Mouse (Mus musculus): ENCODE measurements around the gene Bsx. TPM values are rescaled to one million over a fixed set of nuclear protein-coding genes. Genes with fewer than 3 reads are reported as not detected.

Gene Bsx
- total and polyA plus RNA-seq, 3 experiments, result not detected

- no peak for DNase-seq (ENCODE audit: low read depth, low spot score)
- H3K27me3 ChIP-seq (ENCODE audit: control insufficient read depth in 1 of 2, insufficient read depth in 2 of 2, low read length in 2 of 2), result no peaks in the 10 kb centered on the region
Observed at GRCm38 (mm10) chr9:40876693-40877092, 2.8 kb downstream of the Bsx start.

GRCm38 (mm10) chr9:40877146-40877880 is 3.4 kb downstream of the Bsx start:
- Histone ChIP-seq H3K4me1 (ENCODE audit: control insufficient read depth in 1 of 2, insufficient read depth in 2 of 2, low read length in 2 of 2) (no peaks in the 10 kb centered on the region), H3K9me3 (replicated peaks; ENCODE audit: insufficient read depth, low read length) (no peaks in the 10 kb centered on the region), H3K4me3 (ENCODE audit: control insufficient read depth in 1 of 2, insufficient read depth in 1 of 2, low read depth in 2 of 2, low read length in 2 of 2) (no peak overlapping the region), H3K9ac (ENCODE audit: control insufficient read depth, low read depth, low read length, poor library complexity, severe bottlenecking) (no peak overlapping the region), H3K79me2 (ENCODE audit: control insufficient read depth, insufficient read depth, low read length, poor library complexity) (no peaks in the 10 kb centered on the region), H3K27ac (ENCODE audit: control insufficient read depth, low read depth, low read length) (no peak overlapping the region), H3K27me3 (ENCODE audit: control insufficient read depth in 1 of 2, insufficient read depth in 2 of 2, low read length in 2 of 2) (no peaks in the 10 kb centered on the region), H3K36me3 (ENCODE audit: control insufficient read depth in 1 of 2, insufficient read depth in 2 of 2, low read length in 2 of 2) (no peaks in the 10 kb centered on the region)
- TF ChIP-seq EP300 (IDR thresholded peaks at IDR 0.05; ENCODE audit: low read depth in 1 of 2, low read length in 2 of 2) (no peak), MEF2A (IDR thresholded peaks at IDR 0.05; ENCODE audit: extremely low read depth, insufficient replicate concordance, low read depth, low read length, poor library complexity, severe bottlenecking) (no peak), RCOR1 (IDR thresholded peaks at IDR 0.05; ENCODE audit: low read depth, low read length) (no peak)
- DNase-seq (ENCODE audit: low read depth, low spot score), result no peak

More at GRCm38 (mm10) chr9:40876693-40877092, 2.8 kb downstream of the Bsx start:
- Histone ChIP-seq H3K79me2 (ENCODE audit: control insufficient read depth, insufficient read depth, low read length, poor library complexity) (no peaks in the 10 kb centered on the region), H3K9me3 (replicated peaks; ENCODE audit: insufficient read depth, low read length) (no peaks in the 10 kb centered on the region), H3K4me1 (ENCODE audit: control insufficient read depth in 1 of 2, insufficient read depth in 2 of 2, low read length in 2 of 2) (no peaks in the 10 kb centered on the region), H3K9ac (ENCODE audit: control insufficient read depth, low read depth, low read length, poor library complexity, severe bottlenecking) (no peak overlapping the region), H3K36me3 (ENCODE audit: control insufficient read depth in 1 of 2, insufficient read depth in 2 of 2, low read length in 2 of 2) (no peaks in the 10 kb centered on the region), H3K4me3 (ENCODE audit: control insufficient read depth in 1 of 2, insufficient read depth in 1 of 2, low read depth in 2 of 2, low read length in 2 of 2) (no peak overlapping the region), H3K27ac (ENCODE audit: control insufficient read depth, low read depth, low read length) (no peak overlapping the region)
- no peak for TF ChIP-seq RCOR1 (IDR thresholded peaks at IDR 0.05; ENCODE audit: low read depth, low read length)
- no peak for TF ChIP-seq ZMIZ1 (IDR thresholded peaks at IDR 0.05; ENCODE audit: low read depth, low read length)

DNA sequence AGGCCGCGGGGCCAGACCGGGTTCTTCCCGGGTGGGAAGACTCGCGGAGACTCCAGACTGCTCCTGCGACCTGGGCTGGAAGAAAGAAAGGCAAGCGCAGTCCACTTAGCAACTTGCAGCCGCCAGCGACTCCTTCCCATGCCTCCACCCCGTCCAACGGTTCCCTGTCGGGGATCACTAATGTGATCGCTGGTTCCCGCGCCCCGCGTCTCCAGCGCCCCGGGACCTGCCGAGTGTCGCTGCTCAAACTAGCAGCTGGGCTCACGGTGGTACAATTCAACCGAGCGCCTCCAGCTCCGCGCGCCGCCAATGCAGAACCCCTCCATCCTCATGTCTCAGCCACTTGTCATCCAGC is 3.9 kb downstream of the Bsx start:
- Histone ChIP-seq H3K79me2 (ENCODE audit: control insufficient read depth, insufficient read depth, low read length, poor library complexity) (no peaks in the 10 kb centered on the region), H3K27me3 (ENCODE audit: control insufficient read depth in 1 of 2, insufficient read depth in 2 of 2, low read length in 2 of 2) (no peaks in the 10 kb centered on the region), H3K4me1 (ENCODE audit: control insufficient read depth in 1 of 2, insufficient read depth in 2 of 2, low read length in 2 of 2) (no peaks in the 10 kb centered on the region)

DNA sequence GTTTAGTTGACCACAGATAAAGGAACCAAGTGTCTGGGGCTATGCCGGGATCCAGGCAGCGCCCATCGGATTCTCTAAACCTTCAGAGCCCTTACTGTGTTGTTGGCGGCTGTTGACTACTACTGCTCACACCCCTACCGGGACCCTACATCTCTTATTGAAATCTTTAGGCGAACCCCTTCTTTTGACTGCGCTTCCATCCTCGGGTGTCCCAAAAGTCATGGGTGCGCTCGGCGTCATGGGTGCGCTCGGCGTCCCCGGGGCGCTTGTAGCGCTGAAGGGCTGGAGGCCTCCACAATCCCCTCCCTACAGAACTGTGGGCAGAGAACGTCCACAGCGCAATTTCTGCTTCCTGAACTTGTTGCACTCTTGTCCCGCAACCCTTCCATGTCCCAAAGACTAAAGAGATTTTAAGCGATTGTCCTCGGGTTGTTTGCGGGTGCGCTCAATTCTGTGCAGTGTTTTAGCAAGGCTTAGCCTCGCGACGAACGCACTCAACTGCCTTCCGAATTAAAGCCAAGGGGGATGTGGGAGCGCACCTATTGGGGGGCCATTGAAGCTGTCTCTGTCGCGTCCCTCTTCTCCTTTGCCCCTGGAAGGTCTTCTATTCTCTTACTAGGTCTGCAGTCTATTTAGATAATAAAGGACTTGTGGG is 4.5 kb downstream of the Bsx start:
- Histone ChIP-seq H3K36me3 (ENCODE audit: control insufficient read depth in 1 of 2, insufficient read depth in 2 of 2, low read length in 2 of 2) (no peaks in the 10 kb centered on the region), H3K4me3 (ENCODE audit: control insufficient read depth in 1 of 2, insufficient read depth in 1 of 2, low read depth in 2 of 2, low read length in 2 of 2) (no peak overlapping the region), H3K27ac (ENCODE audit: control insufficient read depth, low read depth, low read length) (no peak overlapping the region), H3K4me1 (ENCODE audit: control insufficient read depth in 1 of 2, insufficient read depth in 2 of 2, low read length in 2 of 2) (no peaks in the 10 kb centered on the region), H3K9me3 (replicated peaks; ENCODE audit: insufficient read depth, low read length) (no peaks in the 10 kb centered on the region), H3K9ac (ENCODE audit: control insufficient read depth, low read depth, low read length, poor library complexity, severe bottlenecking) (no peak overlapping the region), H3K27me3 (ENCODE audit: control insufficient read depth in 1 of 2, insufficient read depth in 2 of 2, low read length in 2 of 2) (no peaks in the 10 kb centered on the region), H3K79me2 (ENCODE audit: control insufficient read depth, insufficient read depth, low read length, poor library complexity) (no peaks in the 10 kb centered on the region)
- TF ChIP-seq NELFE (IDR thresholded peaks at IDR 0.05; ENCODE audit: low read depth, low read length) (no peak), TAL1 (IDR thresholded peaks at IDR 0.05; ENCODE audit: low read length) (no peak), ELF1 (IDR thresholded peaks at IDR 0.05; ENCODE audit: low read depth, low read length) (no peak), POLR2AphosphoS2 (IDR thresholded peaks at IDR 0.05; ENCODE audit: low read length) (no peak), MAX (IDR thresholded peaks at IDR 0.05; ENCODE audit: low read length) (no peak), MAFK (IDR thresholded peaks at IDR 0.05; ENCODE audit: borderline replicate concordance, low read depth, low read length) (no peak), RAD21 (IDR thresholded peaks at IDR 0.05; ENCODE audit: low read depth, low read length) (no peak), USF1 (IDR thresholded peaks at IDR 0.05; ENCODE audit: low read depth, low read length) (no peak), KAT2A (conservative IDR thresholded peaks at IDR 0.05; ENCODE audit: low read depth, low read length) (no peak), POLR2AphosphoS5 (IDR thresholded peaks at IDR 0.05; ENCODE audit: borderline replicate concordance, low read depth, low read length) (no peak), UBTF (IDR thresholded peaks at IDR 0.05; ENCODE audit: borderline replicate concordance, insufficient read depth, low read depth, low read length) (no peak), RCOR1 (IDR thresholded peaks at IDR 0.05; ENCODE audit: low read depth, low read length) (no peak), GATA1 (IDR thresholded peaks at IDR 0.05; ENCODE audit: low read depth, low read length) (no peak), ETS1 (IDR thresholded peaks at IDR 0.05; ENCODE audit: low read depth, low read length) (no peak)
- no peak for DNase-seq (ENCODE audit: low read depth, low spot score)

More for the DNA sequence above, 3.9 kb downstream of the Bsx start:
- Histone ChIP-seq H3K27ac (ENCODE audit: control insufficient read depth, low read depth, low read length) (no peak overlapping the region), H3K4me3 (ENCODE audit: control insufficient read depth in 1 of 2, insufficient read depth in 1 of 2, low read depth in 2 of 2, low read length in 2 of 2) (no peak overlapping the region), H3K9me3 (replicated peaks; ENCODE audit: insufficient read depth, low read length) (no peaks in the 10 kb centered on the region), H3K36me3 (ENCODE audit: control insufficient read depth in 1 of 2, insufficient read depth in 2 of 2, low read length in 2 of 2) (no peaks in the 10 kb centered on the region), H3K9ac (ENCODE audit: control insufficient read depth, low read depth, low read length, poor library complexity, severe bottlenecking) (no peak overlapping the region)
- no peak for DNase-seq (ENCODE audit: low read depth, low spot score)
- TF ChIP-seq USF2 (IDR thresholded peaks at IDR 0.05; ENCODE audit: borderline replicate concordance in 1 of 2, insufficient read depth in 1 of 2, low read depth in 1 of 2, low read length in 2 of 2) (no peak), USF1 (IDR thresholded peaks at IDR 0.05; ENCODE audit: low read depth, low read length) (no peak), ZNF384 (IDR thresholded peaks at IDR 0.05; ENCODE audit: low read depth, low read length) (no peak), ZKSCAN1 (IDR thresholded peaks at IDR 0.05; ENCODE audit: low read depth, low read length) (no peak)
